Mouse (Mus musculus): Measurements from ENCODE around the gene Mst1r. TPM values are rescaled to one million over a fixed set of nuclear protein-coding genes. Genes with fewer than 3 reads are reported as not detected.

The Mst1r gene
- polyA plus RNA-seq, 1 experiment from 2014 or later = 7.0 TPM

DNA sequence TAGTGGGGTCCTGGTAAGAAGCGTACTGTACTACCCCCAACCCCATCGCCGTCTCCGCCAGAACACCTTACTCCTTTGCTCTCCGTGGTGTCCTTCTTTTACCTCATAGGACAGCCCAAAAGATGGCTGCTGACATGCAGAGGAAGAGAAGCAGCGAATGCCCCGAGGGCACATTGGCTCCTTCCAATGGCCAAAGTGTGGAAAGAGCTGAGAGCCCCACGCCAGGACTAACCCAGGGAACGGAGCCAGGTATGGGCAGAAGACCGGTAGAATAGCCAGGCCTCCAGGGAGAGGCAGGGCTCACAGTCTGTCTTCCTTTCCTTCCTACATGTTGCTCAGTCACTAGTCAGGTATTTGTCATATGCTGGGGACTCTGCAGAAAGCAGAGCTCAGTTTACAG, 8.1 kb upstream of the Mst1r start:
- H3K27ac ChIP-seq = no peak overlapping the region
- ATAC-seq (ENCODE audit: insufficient number of reproducible peaks, low FRiP score, low TSS enrichment, low read depth) = no peak
- no peak overlapping the region for H3K9ac ChIP-seq
- peaks cover 20% of the 10 kb centered on the region for H3K27me3 ChIP-seq
- WGBS = 81% methylated on average over 10 of the region's 10 CpGs
- no peak overlapping the region for H3K4me2 ChIP-seq
- peaks cover 14% of the 10 kb centered on the region for H3K4me1 ChIP-seq
- H3K36me3 ChIP-seq = peaks cover 39% of the 10 kb centered on the region
- no peak overlapping the region for H3K4me3 ChIP-seq
- H3K9me3 ChIP-seq = no peaks in the 10 kb centered on the region

DNA sequence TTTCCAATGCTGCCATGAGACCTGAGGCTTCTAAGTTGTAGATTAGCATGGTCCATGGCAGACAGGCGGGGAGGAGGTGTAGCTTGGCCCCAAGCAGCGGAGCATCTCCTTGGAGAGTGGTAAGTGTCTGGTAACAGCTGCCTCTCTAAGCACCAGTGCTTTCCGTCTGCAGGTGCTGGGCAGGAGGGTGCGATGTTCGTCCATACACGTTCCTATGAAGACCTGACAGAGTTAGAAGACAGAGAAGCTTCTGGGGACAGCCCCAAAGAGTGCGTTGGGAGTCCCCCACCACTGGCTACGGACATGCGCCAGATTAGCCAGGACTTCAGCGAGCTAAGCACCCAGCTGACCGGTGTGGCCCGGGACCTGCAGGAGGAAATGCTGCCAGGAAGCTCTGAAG, 6.8 kb upstream of the Mst1r start:
- H3K27ac ChIP-seq = no peak overlapping the region
- H3K4me2 ChIP-seq = no peak overlapping the region
- peaks cover 15% of the 10 kb centered on the region for H3K4me1 ChIP-seq
- WGBS = 77% methylated on average over 12 of the region's 12 CpGs
- ATAC-seq (ENCODE audit: insufficient number of reproducible peaks, low FRiP score, low TSS enrichment, low read depth) = no peak
- no peaks in the 10 kb centered on the region for H3K9me3 ChIP-seq
- H3K36me3 ChIP-seq = peaks cover 39% of the 10 kb centered on the region
- no peak overlapping the region for H3K4me3 ChIP-seq
- peaks cover 20% of the 10 kb centered on the region for H3K27me3 ChIP-seq
- no peak overlapping the region for H3K9ac ChIP-seq

GRCm38 (mm10) chr9:107900840-107901626, 5.6 kb upstream of the Mst1r start:
- Histone ChIP-seq H3K4me1 (peaks cover 27% of the 10 kb centered on the region), H3K9me3 (no peaks in the 10 kb centered on the region), H3K27me3 (peaks cover 20% of the 10 kb centered on the region), H3K36me3 (peaks cover 39% of the 10 kb centered on the region), H3K27ac (no peak overlapping the region), H3K9ac (0 out of 2 replicates have a peak overlapping the region, but pooled peaks have one; percentile 21), H3K4me2 (peak overlapping the region; percentile 50), H3K4me3 (peak overlapping the region; percentile 32)
- WGBS = 7% methylated on average over 39 of the region's 44 CpGs
- no peak; the same call in 1 of the 2 replicates for ATAC-seq (ENCODE audit: insufficient number of reproducible peaks, low FRiP score, low TSS enrichment, low read depth)

- peaks cover 20% of the 10 kb centered on the region for H3K27me3 ChIP-seq
- H3K36me3 ChIP-seq = peaks cover 38% of the 10 kb centered on the region
- H3K4me3 ChIP-seq = peak overlapping the region; percentile 32; the same call in 1 of the 2 replicates
- H3K4me1 ChIP-seq = peaks cover 33% of the 10 kb centered on the region
- no peaks in the 10 kb centered on the region for H3K9me3 ChIP-seq
- H3K27ac ChIP-seq = no peak overlapping the region
- ATAC-seq (ENCODE audit: insufficient number of reproducible peaks, low FRiP score, low TSS enrichment, low read depth) = no peak
- peak overlapping the region; percentile 50 for H3K4me2 ChIP-seq
- H3K9ac ChIP-seq = no peak overlapping the region
- 15% methylated on average over 17 of the region's 17 CpGs for WGBS
Measured at GRCm38 (mm10) chr9:107901627-107901914, 5.1 kb upstream of the Mst1r start.

- H3K4me2 ChIP-seq = no peak overlapping the region
- no peak for ATAC-seq (ENCODE audit: insufficient number of reproducible peaks, low FRiP score, low TSS enrichment, low read depth)
- no peak overlapping the region for H3K4me3 ChIP-seq
- 6% methylated on average over 4 of the region's 4 CpGs for WGBS
- peaks cover 15% of the 10 kb centered on the region for H3K36me3 ChIP-seq
- H3K27ac ChIP-seq = no peak overlapping the region
- no peaks in the 10 kb centered on the region for H3K9me3 ChIP-seq
- H3K27me3 ChIP-seq = peaks cover 20% of the 10 kb centered on the region
- no peak overlapping the region for H3K9ac ChIP-seq
- H3K4me1 ChIP-seq = peaks cover 63% of the 10 kb centered on the region
Measured at GRCm38 (mm10) chr9:107904726-107905125, 1.9 kb upstream of the Mst1r start.

DNA sequence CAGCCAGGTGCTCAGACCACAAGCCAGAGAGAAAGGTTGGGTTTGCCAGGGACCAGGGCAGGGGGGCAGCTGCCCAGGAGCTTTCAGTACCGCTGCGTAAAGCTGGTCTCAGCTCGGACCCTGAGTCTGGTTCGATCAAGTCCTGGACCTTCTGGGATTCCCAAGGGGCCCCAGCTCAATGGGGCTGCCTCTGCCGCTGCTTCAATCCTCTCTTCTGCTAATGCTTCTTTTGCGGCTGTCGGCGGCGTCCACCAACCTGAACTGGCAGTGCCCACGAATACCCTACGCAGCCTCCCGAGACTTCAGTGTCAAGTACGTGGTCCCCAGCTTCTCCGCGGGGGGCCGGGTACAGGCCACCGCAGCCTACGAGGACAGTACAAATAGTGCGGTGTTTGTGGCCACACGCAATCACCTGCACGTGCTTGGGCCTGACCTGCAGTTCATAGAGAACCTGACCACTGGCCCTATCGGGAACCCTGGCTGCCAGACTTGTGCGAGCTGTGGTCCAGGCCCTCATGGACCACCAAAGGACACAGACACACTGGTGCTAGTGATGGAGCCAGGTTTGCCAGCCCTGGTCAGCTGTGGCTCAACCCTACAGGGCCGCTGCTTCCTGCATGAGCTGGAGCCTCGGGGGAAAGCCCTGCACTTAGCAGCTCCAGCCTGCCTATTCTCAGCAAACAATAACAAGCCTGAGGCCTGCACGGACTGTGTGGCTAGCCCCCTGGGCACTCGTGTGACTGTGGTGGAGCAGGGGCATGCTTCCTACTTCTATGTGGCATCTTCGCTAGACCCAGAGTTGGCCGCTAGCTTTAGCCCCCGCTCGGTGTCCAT, 511 bp downstream of the Mst1r start:
- Histone ChIP-seq H3K27me3 (no peaks in the 10 kb centered on the region; the same call in 1 of the 2 replicates), H3K4me2 (peak overlapping the region; percentile 79), H3K4me3 (peak overlapping the region; percentile 51), H3K9me3 (no peaks in the 10 kb centered on the region), H3K4me1 (peaks cover 58% of the 10 kb centered on the region), H3K36me3 (0 out of 2 replicates have a peak, but pooled peaks cover 3% of the 10 kb centered on the region), H3K9ac (peak overlapping the region; percentile 37), H3K27ac (peak overlapping the region; percentile 82)
- WGBS = 42% methylated on average over 31 of the region's 31 CpGs
- no peak for ATAC-seq (ENCODE audit: insufficient number of reproducible peaks, low FRiP score, low TSS enrichment, low read depth)

- Histone ChIP-seq H3K9ac (no peak overlapping the region), H3K27ac (no peak overlapping the region), H3K36me3 (peaks cover 3% of the 10 kb centered on the region; the same call in 1 of the 2 replicates), H3K4me2 (peak overlapping the region; percentile 79), H3K9me3 (no peaks in the 10 kb centered on the region), H3K4me3 (peak overlapping the region; percentile 51), H3K27me3 (no peaks in the 10 kb centered on the region; the same call in 1 of the 2 replicates), H3K4me1 (peaks cover 57% of the 10 kb centered on the region)
- no peak for ATAC-seq (ENCODE audit: insufficient number of reproducible peaks, low FRiP score, low TSS enrichment, low read depth)
- 75% methylated on average over 14 of the region's 14 CpGs for WGBS
Measured at GRCm38 (mm10) chr9:107907801-107908120, 1.1 kb downstream of the Mst1r start.

DNA sequence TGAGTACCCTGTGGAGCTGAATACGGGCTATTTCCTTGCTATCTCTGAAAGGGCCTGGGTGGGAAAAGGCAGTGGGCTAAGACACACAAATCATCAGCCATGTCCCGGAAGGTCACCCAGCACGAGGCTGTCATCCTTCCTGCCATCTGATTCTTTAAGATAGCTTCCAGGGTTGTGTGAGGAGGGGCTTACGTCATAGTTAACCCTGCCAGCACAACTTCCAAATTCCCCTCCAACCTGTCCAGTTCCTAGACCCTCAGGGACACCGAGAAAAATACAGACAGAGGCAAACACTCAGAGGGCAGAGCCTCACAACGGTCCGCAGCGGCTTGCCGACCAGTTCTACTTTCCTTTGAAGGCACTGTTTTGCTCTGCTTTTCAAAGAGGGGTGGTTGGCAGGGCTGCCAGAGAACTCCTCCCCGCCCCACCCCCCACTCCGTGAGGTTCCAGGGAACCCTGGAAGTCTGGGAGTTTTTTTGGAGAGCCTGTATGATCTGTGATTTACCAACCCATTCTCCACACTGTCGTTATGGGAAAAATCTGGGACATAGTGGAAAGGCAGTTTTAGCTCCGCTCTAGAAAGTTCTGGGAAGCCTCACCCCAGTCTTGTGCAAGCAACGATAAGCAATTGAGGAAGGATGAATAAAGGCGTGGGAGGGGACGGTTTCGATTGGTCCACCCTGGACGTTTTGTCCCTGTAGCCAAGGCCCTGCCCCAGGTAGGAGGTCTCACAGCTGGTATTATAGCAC, 1.9 kb downstream of the Mst1r start:
- H3K27me3 ChIP-seq = no peaks in the 10 kb centered on the region; the same call in 1 of the 2 replicates
- peaks cover 9% of the 10 kb centered on the region; the same call in 1 of the 2 replicates for H3K36me3 ChIP-seq
- H3K4me3 ChIP-seq = peak overlapping the region; percentile 51
- peaks cover 57% of the 10 kb centered on the region for H3K4me1 ChIP-seq
- peak overlapping the region; percentile 44 for H3K27ac ChIP-seq
- H3K4me2 ChIP-seq = peak overlapping the region; percentile 79
- no peak overlapping the region for H3K9ac ChIP-seq
- no peaks in the 10 kb centered on the region for H3K9me3 ChIP-seq
- WGBS = 29% methylated on average over 18 of the region's 18 CpGs
- ATAC-seq (ENCODE audit: insufficient number of reproducible peaks, low FRiP score, low TSS enrichment, low read depth) = no peak

DNA sequence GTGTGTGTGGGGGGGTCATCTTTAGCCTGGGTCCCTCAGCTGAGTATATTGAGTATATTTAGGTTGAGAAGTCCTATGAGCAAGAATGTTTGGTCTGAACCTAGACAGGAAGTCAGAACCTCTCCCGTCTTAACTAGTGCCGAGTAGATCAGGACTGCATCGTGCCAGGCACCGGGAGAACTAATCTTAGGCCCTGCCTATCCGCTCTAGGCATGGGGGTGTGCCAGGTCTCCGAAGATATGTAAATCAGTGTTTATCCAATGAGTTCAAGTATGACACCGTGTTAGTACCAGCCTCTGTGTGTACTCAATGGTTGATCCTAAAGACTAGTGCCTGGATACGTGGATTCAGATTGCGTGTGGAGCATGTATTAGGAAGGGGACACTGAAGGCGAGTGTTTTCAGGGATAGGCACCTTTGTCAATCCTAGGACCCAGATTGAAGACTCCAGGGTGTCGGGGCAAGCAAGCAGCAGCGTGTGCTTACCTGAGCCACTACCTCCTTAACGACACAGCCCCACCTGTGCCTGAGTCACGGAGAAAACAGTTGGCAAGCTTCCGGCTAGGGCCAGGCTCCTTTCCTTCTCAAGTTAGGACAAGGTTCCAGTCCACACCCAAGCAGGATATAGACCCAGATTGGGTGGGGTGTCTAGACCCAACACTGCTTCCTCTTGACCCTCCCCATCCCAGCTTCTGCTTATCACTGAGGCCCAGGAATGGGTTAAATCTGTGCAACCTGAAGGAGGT, 3.5 kb downstream of the Mst1r start:
- Histone ChIP-seq H3K9me3 (no peaks in the 10 kb centered on the region), H3K4me1 (peaks cover 53% of the 10 kb centered on the region), H3K4me3 (no peak overlapping the region), H3K27ac (peak overlapping the region; percentile 54), H3K4me2 (no peak overlapping the region), H3K27me3 (no peaks in the 10 kb centered on the region; the same call in 1 of the 2 replicates), H3K9ac (no peak overlapping the region), H3K36me3 (peaks cover 20% of the 10 kb centered on the region; the same call in 1 of the 2 replicates)
- 75% methylated on average over 15 of the region's 15 CpGs for WGBS
- no peak for ATAC-seq (ENCODE audit: insufficient number of reproducible peaks, low FRiP score, low TSS enrichment, low read depth)

GRCm38 (mm10) chr9:107914764-107915420, 8.2 kb downstream of the Mst1r start:
- Histone ChIP-seq H3K4me3 (no peak overlapping the region), H3K27ac (no peak overlapping the region), H3K27me3 (no peaks in the 10 kb centered on the region), H3K4me2 (no peak overlapping the region), H3K4me1 (peaks cover 18% of the 10 kb centered on the region), H3K9me3 (no peaks in the 10 kb centered on the region), H3K36me3 (peaks cover 31% of the 10 kb centered on the region; the same call in 1 of the 2 replicates), H3K9ac (no peak overlapping the region)
- no peak for ATAC-seq (ENCODE audit: insufficient number of reproducible peaks, low FRiP score, low TSS enrichment, low read depth)
- WGBS = 68% methylated on average over 16 of the region's 16 CpGs
